Mouse (Mus musculus): ENCODE measurements around the gene Chid1.

Gene Chid1

GRCm38 (mm10) chr7:141475805-141476158 is 63.9 kb downstream of the Chid1 start:
- no peak for DNase-seq

GRCm38 (mm10) chr7:141475011-141475804 is 64.4 kb downstream of the Chid1 start, which contains the start of the genes Polr2l and Tspan4:
TSS of gene Polr2l (minus strand) at chr7:141475132.
TSS of gene Tspan4 (plus strand) at chr7:141475240.
- peak; percentile 86 to 90 for DNase-seq

GRCm38 (mm10) chr7:141474160-141474559 is 65.5 kb downstream of the Chid1 start:
- no peak for DNase-seq

GRCm38 (mm10) chr7:141472763-141473162 is 66.9 kb downstream of the Chid1 start:
- DNase-seq, result no peak

GRCm38 (mm10) chr7:141472226-141472625 is 67.4 kb downstream of the Chid1 start:
- no peak for DNase-seq

- DNase-seq, result no peak
These were observed 68.4 kb downstream of the Chid1 start for GRCm38 (mm10) chr7:141471236-141471635.

GRCm38 (mm10) chr7:141470637-141470944 is 69.1 kb downstream of the Chid1 start:
- no peak for DNase-seq

- DNase-seq, result no peak
These were observed 69.6 kb downstream of the Chid1 start for GRCm38 (mm10) chr7:141469901-141470636.

- no peak for DNase-seq
These were observed 70.3 kb downstream of the Chid1 start for GRCm38 (mm10) chr7:141469352-141469751.

- peak; percentile 63 to 72 for DNase-seq
These were observed 71.0 kb downstream of the Chid1 start for GRCm38 (mm10) chr7:141468522-141469211.

GRCm38 (mm10) chr7:141468164-141468521 is 71.5 kb downstream of the Chid1 start:
- DNase-seq, result no peak

- DNase-seq, result peak; percentile 83 to 84
These were observed 72.2 kb downstream of the Chid1 start, which contains the start of gene Cd151 for GRCm38 (mm10) chr7:141467230-141468030. TSS of gene Cd151 (plus strand) at chr7:141467392.

- no peak for DNase-seq
These were observed 73.0 kb downstream of the Chid1 start for GRCm38 (mm10) chr7:141466607-141467148.

GRCm38 (mm10) chr7:141466045-141466394 is 73.6 kb downstream of the Chid1 start:
- no peak for DNase-seq

GRCm38 (mm10) chr7:141465388-141466044 is 74.1 kb downstream of the Chid1 start:
- DNase-seq, result no peak

- DNase-seq, result peak; percentile 58
These were observed 75.0 kb downstream of the Chid1 start for GRCm38 (mm10) chr7:141464603-141465201.

GRCm38 (mm10) chr7:141463824-141464602 is 75.6 kb downstream of the Chid1 start:
- DNase-seq, result no peak

GRCm38 (mm10) chr7:141462333-141462821 is 77.3 kb downstream of the Chid1 start:
- no peak for DNase-seq

- no peak for DNase-seq
These were observed 77.9 kb downstream of the Chid1 start for GRCm38 (mm10) chr7:141461521-141462332.

Data from B cell, adult 2 months (primary cell).